Mouse (Mus musculus): ENCODE results near the gene Gm20431.
"Not testable (repeated sequence)": the region's sequence is repeated elsewhere in the genome, so short reads cannot be mapped to it uniquely, and the experiment has no call there.

The Gm20431 gene

DNA sequence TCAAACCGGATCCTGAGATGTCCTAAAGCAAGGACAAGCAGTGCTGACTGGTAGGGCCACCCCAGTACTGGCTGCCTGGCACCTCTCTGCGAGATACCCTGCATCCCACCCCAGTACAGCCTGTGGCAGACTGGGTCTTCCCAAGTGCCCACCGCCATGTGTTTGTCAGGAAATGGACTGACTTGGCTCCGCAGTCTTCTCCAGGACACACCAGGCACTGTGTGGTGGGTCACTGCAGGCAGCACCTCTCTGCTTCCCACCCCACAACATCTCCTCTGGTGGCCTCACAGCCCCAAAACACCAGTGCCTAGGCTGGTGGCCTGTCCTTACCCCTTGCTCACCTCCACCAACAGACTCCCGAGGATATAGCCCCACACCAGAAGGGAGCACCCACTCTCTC, 30.9 kb downstream of the Gm20431 start:
- DNase-seq (ENCODE audit: low spot score) = no peak

DNA sequence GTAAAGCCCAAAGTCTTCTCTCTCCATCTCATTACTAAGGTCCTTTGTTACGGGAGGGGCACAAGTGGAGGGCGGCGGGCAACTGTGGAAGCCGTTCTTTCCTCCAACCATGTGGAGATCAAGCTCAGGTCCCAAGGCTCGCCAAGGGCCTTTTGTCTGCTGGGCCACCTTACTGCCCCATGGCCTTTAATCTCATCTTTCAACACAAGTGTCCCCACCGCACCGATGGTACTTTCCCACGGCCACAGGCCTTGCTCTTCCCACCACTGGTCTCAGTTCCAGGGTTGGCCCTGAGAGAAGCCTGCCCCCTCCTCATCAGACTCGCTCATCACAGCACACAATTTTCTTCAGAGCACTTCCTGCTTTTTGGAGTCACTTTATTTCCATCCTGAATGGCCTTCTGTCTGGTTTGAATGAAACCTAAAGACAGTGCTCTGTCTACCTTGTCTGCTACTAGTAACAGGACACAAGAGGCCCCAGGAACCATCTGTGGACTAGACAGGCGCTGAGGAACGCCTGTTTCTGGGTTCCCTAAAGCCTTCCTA, 31.6 kb downstream of the Gm20431 start:
- no peak for DNase-seq (ENCODE audit: low spot score)

DNA sequence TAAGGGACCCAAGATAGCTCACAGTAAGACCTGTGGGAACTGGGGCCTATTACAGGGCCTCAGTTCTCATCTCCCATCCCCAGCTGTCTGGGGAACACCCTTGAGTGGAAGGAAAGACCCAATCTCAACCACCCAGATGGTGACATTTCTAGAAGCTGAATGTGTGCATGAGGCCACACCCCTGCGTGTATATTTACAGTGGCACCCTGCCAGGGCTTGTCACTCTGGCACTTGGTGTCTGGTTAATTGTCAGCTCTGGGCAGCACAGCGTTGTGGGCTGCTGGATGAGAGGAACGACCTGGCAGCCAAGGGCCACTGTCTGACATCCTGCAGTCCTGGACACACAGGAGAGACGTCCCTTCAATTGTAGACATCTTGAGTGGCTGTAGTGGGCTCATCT, 32.4 kb downstream of the Gm20431 start:
- DNase-seq (ENCODE audit: low spot score) = no peak

DNA sequence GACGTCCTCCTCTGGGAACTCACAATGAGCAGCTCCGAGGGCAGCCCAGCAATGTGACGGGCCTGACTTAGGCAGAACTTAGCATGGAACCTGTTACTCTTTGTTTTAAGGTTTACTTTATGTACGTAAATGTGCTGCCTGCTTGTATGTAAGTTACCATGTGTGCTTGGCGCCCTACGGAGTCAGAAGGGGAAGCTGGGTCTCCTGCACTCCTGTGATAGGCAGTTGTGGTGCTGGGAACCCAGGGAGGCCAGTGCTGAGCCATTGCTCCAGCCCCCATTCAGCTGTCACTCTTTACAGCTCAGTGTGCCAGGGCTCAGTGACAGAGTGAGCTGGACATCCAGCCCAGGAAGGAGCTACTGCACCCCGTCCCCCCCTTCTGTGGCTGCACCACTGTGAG, 34.3 kb downstream of the Gm20431 start:
- no peak for DNase-seq (ENCODE audit: low spot score)

DNA sequence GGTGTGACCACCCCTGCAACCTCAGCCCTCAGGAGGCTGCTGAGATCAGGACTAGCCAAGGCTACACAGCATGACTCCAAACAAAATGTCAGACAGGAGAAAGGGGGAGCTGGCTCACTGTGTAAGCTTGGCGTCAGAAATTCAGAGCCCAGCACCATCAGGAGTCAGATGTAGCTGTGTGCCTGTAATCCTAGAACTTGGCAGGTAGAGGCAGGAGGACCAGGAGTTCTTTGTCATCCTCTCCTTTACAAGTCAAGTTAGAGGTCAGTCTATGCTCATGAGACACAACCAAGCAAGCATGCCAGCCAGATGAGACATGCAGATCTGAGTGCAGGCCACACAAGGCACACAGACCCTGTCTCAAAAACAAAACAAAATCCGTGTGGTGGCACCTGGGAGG, 35.6 kb downstream of the Gm20431 start:
- no peak for DNase-seq (ENCODE audit: low spot score)

DNA sequence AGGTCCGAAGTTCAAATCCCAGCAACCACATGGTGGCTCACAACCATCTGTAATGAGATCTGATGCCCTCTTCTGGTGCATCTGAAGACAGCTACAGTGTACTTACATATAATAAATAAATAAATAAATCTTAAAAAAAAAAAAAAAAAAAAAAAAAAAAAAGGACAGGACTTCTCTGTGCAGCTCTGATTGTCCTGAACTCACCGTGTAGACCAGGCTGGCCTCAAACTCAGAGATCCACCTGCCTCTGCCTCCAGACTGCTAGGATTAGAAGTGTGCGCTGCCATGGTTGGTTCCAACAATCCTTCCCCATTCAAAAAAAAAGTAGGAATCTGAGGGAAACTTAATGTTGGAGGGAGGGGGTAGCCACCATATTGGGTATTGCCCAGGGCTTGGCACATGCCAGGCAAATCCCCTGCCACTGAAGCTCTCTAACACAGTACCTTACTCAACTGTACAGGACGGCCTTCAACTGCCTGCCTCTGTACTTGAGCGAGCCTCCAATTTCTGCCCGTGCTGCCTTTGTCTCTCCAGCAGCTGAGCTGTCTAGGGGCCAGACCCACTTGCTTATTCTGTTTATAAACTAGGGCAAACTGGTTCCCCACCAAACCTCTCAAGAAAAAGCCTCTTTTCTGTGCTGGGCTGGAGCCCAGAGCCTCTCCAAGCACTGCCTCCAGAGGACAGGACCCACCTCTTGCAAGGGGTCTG, 36.8 kb downstream of the Gm20431 start:
- DNase-seq (ENCODE audit: low spot score) = no peak

DNA sequence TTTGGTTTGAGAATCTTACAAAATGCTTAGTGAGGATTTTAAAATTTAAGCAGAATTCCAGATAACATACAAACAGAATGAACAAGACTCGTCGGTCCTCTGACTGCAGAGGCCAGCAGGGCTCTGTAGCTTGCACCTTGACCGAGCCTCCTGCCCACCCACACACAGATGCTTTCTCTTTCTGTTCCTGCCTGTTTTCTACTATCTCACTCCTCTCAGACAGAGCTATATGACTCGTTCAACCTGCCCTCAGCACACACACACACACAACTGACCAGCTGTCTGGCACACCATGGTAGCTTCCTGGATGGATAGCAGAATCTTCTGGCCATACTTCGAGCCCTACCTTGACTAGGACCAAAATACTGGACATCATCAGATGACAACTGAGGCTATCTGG, 38.3 kb downstream of the Gm20431 start:
- DNase-seq (ENCODE audit: low spot score) = no peak

DNA sequence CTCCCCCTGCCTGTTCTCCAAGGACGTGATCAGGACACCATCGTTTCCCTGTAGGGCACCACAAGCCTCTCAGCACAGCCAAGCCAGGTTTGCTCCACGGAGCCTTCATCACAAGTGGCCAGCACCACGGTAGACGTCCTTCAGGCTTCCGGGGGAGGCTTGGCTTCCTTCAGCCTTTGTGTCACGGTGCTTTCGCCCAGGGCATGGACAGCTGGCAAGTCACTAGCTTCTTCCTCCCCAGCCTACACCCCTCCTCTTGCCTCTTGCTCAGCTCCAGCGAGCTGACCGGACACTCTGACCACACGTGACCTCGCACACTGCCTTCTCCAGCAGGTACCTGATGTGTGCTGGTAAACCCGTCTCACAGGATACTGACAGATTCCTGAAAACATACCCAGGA, 38.9 kb downstream of the Gm20431 start:
- DNase-seq (ENCODE audit: low spot score) = no peak

DNA sequence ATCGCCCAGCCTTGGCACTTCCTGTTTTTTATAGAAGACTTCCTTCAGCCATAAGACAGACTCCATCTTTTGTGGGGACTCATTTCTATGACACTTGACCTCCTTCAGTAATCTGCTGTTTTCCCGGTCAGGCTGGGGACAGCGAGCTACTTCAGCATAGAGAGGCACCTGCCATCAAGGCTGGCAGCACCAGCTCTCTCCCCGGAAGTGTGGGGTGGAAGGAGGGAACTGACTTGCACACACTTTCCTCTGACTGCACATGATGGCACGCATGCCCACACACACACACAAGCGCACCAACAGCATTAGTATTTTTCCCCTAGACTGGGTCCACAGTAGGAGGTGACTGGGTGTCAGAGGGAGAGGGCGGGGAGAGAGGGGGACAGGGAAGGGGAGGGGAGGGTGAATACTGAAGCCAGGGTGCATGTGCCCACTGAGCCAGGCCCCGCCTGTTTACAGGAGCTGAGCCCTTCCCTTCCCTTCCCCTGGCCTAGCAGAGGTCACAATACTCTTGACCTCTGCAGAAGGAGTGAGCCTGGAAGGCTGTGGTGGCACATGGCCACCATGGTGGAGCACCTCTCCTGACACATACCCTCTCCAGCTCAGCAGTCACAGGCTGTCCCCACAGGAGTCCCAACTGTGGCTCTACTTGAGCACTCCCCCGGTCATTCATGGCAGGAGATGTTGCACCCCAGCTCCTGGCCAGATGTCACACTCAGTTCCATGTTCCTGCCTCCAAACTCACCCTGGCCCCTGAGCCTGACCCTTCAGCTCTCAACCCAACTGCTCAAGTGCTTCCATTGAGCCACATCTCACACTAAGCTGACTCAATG, 39.8 kb downstream of the Gm20431 start:
- no peak for DNase-seq (ENCODE audit: low spot score)

DNA sequence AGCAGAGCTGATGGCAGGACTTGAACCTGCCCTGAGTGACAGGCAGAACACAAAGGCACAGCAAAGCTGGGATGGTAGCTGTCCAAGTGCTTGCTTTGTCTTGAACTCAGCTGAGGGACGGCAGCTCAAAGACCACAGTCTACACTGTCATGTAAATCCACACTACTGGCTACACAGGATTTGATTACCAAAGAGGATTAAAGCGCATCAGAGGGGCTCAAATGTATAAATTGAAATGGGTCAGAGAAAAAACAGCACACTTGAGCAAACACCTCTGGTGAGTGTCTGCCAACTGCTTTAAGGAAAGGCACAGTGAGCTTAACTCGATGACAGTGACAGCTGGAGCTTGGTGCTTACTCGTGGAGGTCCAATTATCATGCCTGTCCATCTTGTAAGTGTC, 43.8 kb downstream of the Gm20431 start:
- no peak for DNase-seq (ENCODE audit: low spot score)

DNA sequence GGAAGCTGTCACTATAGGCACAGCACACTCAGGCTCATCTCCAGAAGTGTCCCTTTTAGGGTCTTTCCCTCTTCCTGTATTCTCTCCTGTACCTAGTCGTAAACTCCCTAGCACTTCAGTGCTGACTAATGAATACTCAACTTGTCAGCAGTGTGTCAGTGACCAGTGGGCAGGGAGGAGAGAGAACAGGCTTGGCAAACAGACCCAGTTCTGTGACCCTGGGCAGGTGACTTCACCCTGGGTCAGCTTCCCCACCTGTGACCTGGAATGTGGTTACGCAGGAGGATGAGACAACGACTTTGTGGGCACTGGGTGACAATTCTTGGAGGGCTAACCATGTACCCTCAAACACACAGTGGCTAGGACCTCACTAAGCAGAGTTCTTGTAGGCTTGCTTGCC, 44.3 kb downstream of the Gm20431 start:
- no peak for DNase-seq (ENCODE audit: low spot score)

DNA sequence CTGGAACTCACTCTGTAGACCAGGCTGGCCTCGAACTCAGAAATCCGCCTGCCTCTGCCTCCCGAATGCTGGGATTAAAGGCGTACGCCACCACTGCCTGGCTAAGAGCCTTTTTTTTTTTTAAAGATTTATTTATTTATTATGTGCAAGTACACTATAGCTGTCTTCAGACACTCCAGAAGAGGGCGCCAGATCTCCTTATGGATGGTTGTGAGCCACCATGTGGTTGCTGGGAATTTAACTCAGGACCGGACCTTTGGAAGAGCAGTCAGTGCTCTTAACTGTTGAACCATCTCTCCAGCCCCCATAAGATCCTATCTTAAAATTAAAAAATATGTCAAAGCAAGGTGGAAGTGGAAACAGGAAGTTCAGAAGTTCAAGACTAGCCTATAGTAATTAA, 48.0 kb downstream of the Gm20431 start:
- not testable (repeated sequence) for DNase-seq (ENCODE audit: low spot score)

DNA sequence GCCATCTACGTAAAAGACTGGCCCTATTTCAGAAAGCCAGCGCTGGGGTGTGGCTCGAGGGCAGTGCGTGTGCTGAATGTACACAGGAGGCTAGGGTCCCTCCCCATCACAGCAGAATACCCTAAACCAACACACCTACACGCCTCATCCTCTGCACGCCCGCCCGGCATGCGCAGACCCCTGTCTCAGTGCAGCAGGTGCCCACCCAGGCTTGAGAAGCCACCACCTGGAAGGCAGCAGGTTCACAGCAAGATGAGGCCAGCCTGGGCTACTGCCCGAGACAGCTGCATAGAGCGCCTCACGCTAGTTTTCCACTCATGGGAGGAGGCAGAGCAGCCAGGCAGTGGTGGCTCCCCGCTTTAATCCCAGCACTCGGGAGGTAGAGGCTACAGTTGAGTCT, 49.2 kb downstream of the Gm20431 start:
- no peak for DNase-seq (ENCODE audit: low spot score)

DNA sequence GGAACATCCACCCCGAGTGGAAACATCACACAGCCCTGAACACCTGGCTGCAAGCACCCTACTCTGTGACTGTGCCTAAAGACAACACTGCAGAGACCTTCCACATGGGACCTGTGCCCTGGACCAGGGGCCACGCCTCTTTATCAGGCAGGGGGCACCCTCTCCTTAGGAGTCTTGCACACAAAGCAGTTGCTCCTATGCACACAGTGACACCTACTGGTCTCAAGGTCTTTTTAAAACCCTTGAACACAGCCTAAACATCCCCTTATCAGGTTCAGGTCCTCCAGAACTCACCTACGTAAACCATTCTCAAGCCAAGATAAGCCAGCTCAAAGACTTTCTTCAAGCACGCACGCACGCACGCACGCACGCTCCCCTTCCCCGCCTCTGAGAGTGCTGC, 50.0 kb downstream of the Gm20431 start:
- no peak for DNase-seq (ENCODE audit: low spot score)

DNA sequence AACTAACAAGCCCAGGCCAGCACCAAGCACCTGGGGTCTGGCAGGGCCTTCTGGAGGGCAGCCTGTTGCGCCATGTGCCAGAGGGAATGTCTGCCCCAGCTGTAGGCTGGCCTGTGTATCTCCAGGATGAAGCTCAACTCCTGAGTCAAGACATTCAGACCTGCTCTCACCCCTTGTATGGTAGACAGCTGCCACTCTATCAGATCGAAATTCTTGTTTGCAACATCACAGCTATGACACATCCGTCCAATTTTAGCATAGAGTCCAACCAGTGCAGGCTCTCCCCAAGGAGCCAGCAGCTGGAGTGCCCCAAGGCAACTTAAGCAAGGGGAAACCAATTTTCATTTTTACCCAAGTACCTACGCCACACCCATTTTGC, 54.6 kb downstream of the Gm20431 start:
- DNase-seq (ENCODE audit: low spot score) = no peak

DNA sequence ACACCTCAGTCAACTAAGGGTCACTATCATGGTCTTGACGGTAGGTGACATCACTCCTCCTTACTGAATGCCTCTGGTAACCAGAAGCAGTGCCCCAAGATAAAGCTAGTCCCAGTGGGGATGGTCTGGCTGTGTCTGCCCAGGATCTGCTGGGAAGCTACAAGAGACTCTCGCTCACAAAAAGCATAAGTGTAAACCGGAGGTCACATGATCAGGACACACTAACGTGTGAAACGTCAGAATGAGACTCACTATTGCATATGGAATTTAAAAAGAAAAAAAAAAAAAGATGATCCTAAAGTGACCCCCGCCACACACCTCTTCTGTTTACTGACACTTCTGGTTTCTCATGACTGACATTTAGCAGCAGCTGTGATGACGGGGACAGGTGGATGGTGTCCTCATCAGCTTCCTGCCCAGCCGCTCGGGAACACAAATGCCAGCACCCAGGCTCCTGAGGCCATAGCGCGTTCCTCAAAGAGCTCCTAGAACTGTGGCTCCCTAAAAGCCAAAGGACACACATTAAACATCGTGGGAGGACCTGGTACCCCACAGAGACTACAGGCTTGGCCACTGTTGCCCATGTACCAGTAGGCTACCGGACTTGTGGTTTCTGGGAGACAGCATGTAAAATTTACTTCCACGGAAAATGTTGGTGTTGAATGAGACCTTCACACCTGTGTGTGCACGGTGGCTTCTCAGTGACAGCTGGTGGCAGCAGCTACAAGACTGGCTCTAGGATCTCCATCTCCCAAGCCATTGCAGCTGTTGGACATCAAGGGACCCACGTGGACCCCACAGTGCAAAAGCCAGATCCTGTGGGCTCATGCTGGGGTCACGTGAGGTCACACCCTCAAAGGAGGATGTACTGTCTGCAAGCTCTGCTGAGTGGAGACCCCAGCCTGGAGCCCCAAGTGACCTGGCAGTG, 55.2 kb downstream of the Gm20431 start:
- no peak for DNase-seq (ENCODE audit: low spot score)

DNA sequence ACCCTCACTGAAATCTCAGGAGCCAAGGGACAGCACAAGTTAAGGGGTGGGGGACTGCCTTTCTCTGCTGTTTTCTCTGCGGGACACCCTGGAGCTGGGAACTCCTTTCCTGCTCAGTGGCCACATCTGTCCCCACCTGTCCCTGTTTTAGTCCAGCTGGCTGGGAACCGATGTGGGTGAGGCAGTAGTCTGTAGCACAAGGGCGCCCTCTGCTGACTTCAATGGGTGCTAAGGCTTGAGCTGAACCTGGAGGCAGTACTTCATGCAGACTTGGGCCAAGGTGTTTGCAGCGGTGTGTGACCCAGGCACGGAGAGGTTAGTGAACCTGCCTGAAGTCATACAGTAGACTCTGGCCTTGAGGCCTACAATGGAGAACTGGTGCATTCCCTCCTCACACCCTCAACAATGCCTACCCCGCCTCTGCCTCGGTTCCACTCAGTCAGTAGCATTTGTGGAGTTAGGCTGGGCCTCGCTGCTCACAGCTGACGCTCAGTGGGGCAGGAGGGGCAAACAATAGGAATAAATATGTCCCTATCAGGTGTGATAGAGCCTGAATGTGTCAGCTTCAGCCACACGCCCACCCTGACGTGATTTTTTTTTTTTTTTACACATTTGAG, 56.0 kb downstream of the Gm20431 start:
- peak; percentile 76 for DNase-seq (ENCODE audit: low spot score)

DNA sequence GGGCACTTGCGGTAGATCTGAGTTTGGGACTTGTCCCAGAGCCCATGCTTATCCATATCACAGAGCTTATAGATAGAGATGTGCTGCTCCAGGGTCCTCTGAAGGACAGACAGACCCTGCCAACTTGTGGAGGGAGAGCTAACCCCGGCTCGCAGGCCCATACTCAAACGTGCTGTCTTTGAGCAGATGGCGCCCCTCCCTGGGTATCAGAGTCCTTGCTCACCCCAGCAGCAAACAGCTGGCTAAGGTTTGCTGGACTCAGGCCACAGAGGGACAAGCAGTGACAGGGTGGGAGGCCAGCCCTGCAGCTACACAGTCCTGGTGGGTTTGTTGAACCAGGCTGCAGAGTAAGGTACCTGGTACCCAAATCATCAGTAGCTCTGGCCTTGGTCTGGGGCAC, 58.3 kb downstream of the Gm20431 start:
- no peak for DNase-seq (ENCODE audit: low spot score)

DNA sequence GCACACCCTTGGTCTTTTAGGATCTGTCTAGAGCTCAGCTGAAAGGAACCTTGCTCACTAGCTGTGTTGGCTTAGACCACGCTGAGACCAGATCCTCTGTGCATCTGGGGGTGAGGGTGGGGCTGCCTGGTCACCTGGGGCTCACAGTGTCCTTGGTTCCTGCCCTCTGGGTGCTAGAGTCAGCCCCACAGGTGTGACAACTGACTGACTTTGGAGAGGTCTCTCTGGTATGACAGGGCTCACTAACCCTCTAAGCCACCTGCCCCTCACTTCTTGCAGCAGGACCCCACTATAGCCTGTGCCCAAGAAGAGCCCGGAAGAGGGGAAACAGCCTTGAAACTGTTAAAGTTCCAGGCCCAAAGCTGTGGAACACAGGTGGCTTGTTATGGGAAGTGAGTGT, 58.9 kb downstream of the Gm20431 start:
- no peak for DNase-seq (ENCODE audit: low spot score)

DNA sequence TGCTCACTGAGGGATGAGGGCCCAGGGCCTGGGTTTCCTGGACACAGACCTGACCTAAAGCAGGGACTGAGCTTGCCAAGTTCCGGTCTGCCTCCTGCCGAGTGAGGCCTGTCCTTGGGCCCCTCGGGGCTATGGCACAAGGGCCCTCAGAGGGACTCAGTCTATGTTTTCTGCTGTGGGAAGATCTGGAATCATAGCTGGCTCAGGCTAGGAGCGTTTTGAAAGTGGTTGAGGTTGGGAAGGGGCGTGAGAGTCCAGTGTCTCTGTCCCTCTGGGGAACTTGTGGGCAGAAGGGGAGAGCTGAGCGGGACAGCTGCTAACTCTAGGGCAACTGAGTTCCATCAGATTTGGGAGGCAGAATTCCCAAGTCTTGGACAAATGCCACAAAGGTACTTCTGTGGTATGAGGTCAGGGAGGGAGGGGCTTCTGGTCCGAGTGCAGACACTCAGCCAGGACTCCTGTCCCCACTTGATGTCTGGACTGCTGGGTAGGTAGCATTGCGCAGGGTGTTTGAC, 60.8 kb downstream of the Gm20431 start:
- no peak for DNase-seq (ENCODE audit: low spot score)

DNA sequence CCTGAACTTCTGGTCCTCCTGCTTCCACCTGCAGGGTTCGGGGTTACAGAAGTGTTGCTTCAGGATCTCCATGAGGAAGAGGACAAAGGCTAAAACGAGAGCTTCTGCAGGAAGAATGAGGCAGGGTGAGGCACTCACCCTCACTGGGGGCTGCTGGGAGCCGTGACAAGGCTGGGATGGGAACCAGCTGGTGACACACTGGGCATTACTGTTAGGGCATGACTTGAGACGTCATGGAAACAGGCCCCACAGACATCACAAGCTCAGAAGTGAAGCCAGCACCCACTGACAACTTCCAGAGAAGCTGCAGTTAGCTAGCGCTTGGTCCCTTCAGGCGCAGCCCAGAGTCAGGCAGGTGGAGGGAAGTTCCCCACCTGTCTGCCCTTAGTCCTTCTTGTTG, 61.4 kb downstream of the Gm20431 start:
- DNase-seq (ENCODE audit: low spot score) = no peak

DNA sequence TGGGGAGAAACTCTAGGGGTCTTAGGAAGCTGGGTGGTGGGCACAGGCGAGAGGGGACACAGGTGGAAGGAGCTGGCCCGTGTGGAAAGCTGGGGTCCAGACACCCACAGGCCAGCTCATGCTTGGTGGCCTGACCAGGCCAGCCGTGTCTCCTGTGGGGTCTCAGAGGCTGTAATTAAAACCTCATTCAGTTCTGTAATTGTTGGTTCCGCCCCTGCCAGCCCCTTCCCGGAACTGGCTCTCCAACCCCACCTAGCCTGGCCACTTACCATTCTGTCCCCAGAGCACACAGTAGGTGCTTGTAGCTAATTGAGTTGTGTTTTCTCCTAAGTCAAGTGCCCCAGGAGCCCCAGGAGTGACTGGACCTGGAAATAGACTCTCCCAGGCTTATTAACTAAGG, 62.1 kb downstream of the Gm20431 start:
- DNase-seq (ENCODE audit: low spot score) = no peak

Measured in yolk sac, embryonic 10.5 days (tissue).